ENCODE assay signal across 23 mouse cellular contexts in the genomic region with DNA sequence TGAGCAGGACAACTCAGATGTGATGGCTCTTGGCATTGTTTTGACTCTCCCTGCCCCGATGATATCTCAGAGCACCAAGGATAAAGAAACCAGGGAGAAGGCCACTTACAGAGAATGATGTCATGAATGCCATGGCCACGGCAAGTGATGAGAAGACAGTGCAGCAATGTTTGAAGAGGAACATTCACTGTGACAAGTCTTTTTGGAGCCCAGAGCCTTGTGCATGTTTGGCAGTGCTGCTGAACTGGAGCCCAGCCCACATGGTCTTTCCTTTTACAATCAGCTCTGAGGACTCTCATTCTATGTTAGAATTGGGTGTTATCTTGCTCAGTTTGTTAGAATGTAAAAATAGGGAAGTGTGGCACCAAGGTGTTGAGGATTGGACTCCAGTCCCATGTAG. TPM values are rescaled to one million over a fixed set of nuclear protein-coding genes. Genes with fewer than 3 reads are reported as not detected.
A peak's percentile ranks its signal among the peaks of the same experiment; 100 is the strongest.
DNase-seq lines count a peak whose midpoint lies in the region; ATAC-seq and TF ChIP-seq lines count a peak whose summit lies in the region.
"Had no signal": no experiment of that assay in that cellular context is flagged by ENCODE, and none has a peak within 500 bp of the region (broad histone marks: within the 10 kb centered on the region; RNA-seq: fewer than 3 reads in every experiment).

No protein-coding gene starts in this region.

- no peaks in the 10 kb centered on the region for H3K9me3 ChIP-seq in midbrain, postnatal 0 days (ENCODE audit: low read length)
- no peaks in the 10 kb centered on the region for H3K9me3 ChIP-seq in midbrain, embryonic 14.5 days (ENCODE audit: control insufficient read depth, low read length)
- H3K9me3 ChIP-seq: embryonic facial prominence, embryonic 10.5 days; forebrain, embryonic 13.5 days; G1E; heart, embryonic 15.5 days; hindbrain, embryonic 10.5 days; intestine, embryonic 15.5 days had no signal

- H3K27ac ChIP-seq in gastrocnemius, adult 2 months = peak overlapping the region; percentile 0; the same call in 1 of the 2 replicates
- 0 out of 2 replicates have a peak overlapping the region, but pooled peaks have one; percentile 7 for H3K27ac ChIP-seq in midbrain, postnatal 0 days (ENCODE audit: low read depth, low read length)
- H3K27ac ChIP-seq in midbrain, embryonic 14.5 days (replicated peaks; ENCODE audit: low read depth, low read length) = no peak overlapping the region
- H3K27ac ChIP-seq: embryonic facial prominence, embryonic 10.5 days; forebrain, embryonic 13.5 days; heart, embryonic 15.5 days; hindbrain, embryonic 10.5 days; hindbrain, embryonic 14.5 days; intestine, embryonic 15.5 days had no signal

- no peak for ATAC-seq in midbrain, postnatal 0 days (ENCODE audit: low FRiP score)
- no peak for ATAC-seq in midbrain, embryonic 14.5 days (ENCODE audit: low FRiP score, low TSS enrichment)
- no peak for ATAC-seq in megakaryocyte-erythroid progenitor cell, adult 5-6 weeks (replicated peaks; ENCODE audit: low FRiP score, low TSS enrichment, poor library complexity, severe bottlenecking)
- ATAC-seq: activated CD4-positive, CD25-positive, alpha-beta regulatory T cell, adult 4 months; CD4-positive, CD25-positive, alpha-beta regulatory T cell, adult 4 months; forebrain, embryonic 13.5 days; intestine, embryonic 15.5 days; Patski had no signal

- 0 out of 2 replicates have a peak, but pooled peaks cover 3% of the 10 kb centered on the region for H3K4me1 ChIP-seq in midbrain, postnatal 0 days (ENCODE audit: insufficient read depth, low read length)
- H3K4me1 ChIP-seq in midbrain, embryonic 14.5 days (ENCODE audit: control insufficient read depth, insufficient read depth, low read length) = no peaks in the 10 kb centered on the region
- H3K4me1 ChIP-seq: embryonic facial prominence, embryonic 10.5 days; hindbrain, embryonic 10.5 days had no signal

- no peak overlapping the region for H3K4me2 ChIP-seq in midbrain, postnatal 0 days (ENCODE audit: low read depth, low read length, poor library complexity, severe bottlenecking)
- H3K4me2 ChIP-seq in midbrain, embryonic 14.5 days (ENCODE audit: low read length) = no peak overlapping the region
- H3K4me2 ChIP-seq: forebrain, embryonic 13.5 days; heart, embryonic 11.5 days; heart, embryonic 15.5 days; hindbrain, embryonic 14.5 days; intestine, embryonic 15.5 days had no signal

- H3K36me3 ChIP-seq in midbrain, postnatal 0 days (ENCODE audit: insufficient read depth, low read length) = 0 out of 2 replicates have a peak, but pooled peaks cover 3% of the 10 kb centered on the region
- H3K36me3 ChIP-seq in midbrain, embryonic 14.5 days (ENCODE audit: control insufficient read depth, insufficient read depth, low read length) = peaks cover 11% of the 10 kb centered on the region

- no peaks in the 10 kb centered on the region for H3K27me3 ChIP-seq in midbrain, postnatal 0 days (ENCODE audit: insufficient read depth, low read length)
- H3K27me3 ChIP-seq in midbrain, embryonic 14.5 days (ENCODE audit: control insufficient read depth, insufficient read depth, low read length) = no peaks in the 10 kb centered on the region
- H3K27me3 ChIP-seq: forebrain, embryonic 13.5 days; heart, embryonic 15.5 days; intestine, embryonic 15.5 days; Patski had no signal

- DNase-seq in adrenal gland, adult (ENCODE audit: inconsistent age in 2 of 2, low spot score in 1 of 2) = peak; percentile 72 to 90
- DNase-seq in adrenal gland, postnatal 4 days (ENCODE audit: low spot score in 2 of 2) = no peak
- DNase-seq in gastrocnemius, adult 2 months = no peak
- DNase-seq in gastrocnemius, adult 18-20 months (ENCODE audit: low spot score) = no peak
- DNase-seq in midbrain, postnatal 0 days (ENCODE audit: low spot score) = no peak
- DNase-seq in midbrain, embryonic 14.5 days = no peak
- no peak for DNase-seq in left cerebral cortex, postnatal 4 days
- DNase-seq: B cell, adult 2 months; cerebellum, adult 2 months; gastrocnemius, postnatal 25 days; kidney, adult 18-20 months had no signal

- 79% methylated on average over 2 of the region's 2 CpGs for WGBS in midbrain, postnatal 0 days
- 95% methylated on average over 2 of the region's 2 CpGs for WGBS in midbrain, embryonic 14.5 days

- no peak for TF ChIP-seq CTCF in gastrocnemius, adult 2 months (IDR thresholded peaks at IDR 0.05)
- TF ChIP-seq CTCF in midbrain, postnatal 0 days (IDR thresholded peaks at IDR 0.05) = no peak

- H3K9ac ChIP-seq in midbrain, postnatal 0 days (replicated peaks; ENCODE audit: low read length, poor library complexity, severe bottlenecking) = no peak overlapping the region
- H3K9ac ChIP-seq in midbrain, embryonic 14.5 days (replicated peaks; ENCODE audit: low read length) = no peak overlapping the region
- H3K9ac ChIP-seq: forebrain, embryonic 13.5 days; heart, embryonic 15.5 days; hindbrain, embryonic 14.5 days; intestine, embryonic 15.5 days had no signal

- intact Hi-C loops in gastrocnemius, adult 2 months (cut with DNase I) = no loop called here
- intact Hi-C loops in left cerebral cortex, postnatal 4 days (cut with DNase I) = no loop called here

- H3K4me3 ChIP-seq in gastrocnemius, adult 2 months = no peak overlapping the region
- H3K4me3 ChIP-seq in midbrain, postnatal 0 days (ENCODE audit: low read depth, low read length) = no peak overlapping the region
- no peak overlapping the region for H3K4me3 ChIP-seq in midbrain, embryonic 14.5 days (replicated peaks; ENCODE audit: low read depth, low read length)
- H3K4me3 ChIP-seq: embryonic facial prominence, embryonic 10.5 days; forebrain, embryonic 13.5 days; heart, embryonic 15.5 days; hindbrain, embryonic 10.5 days; intestine, embryonic 15.5 days had no signal

RNA-seq across cellular contexts. Expression of a gene that starts 15.7 kb away (rescaled TPM):
- 10 to 100 TPM; 70.1 to 75.3 TPM for total RNA-seq in adrenal gland, postnatal 4 days (2021)
- 10 to 100 TPM; 33.4 to 35.6 TPM for total RNA-seq in gastrocnemius, adult 2 months (2021)
- 10 to 100 TPM; 30.3 to 39.0 TPM for total RNA-seq in gastrocnemius, adult 18-20 months (2021)
- total RNA-seq in midbrain, postnatal 0 days (2014; rRNA removed) = 35.4 and 38.3 TPM in 2 replicates
- 7.4 and 9.2 TPM in 2 replicates for polyA plus RNA-seq in midbrain, postnatal 0 days (2015; fragmentation: Nextera tagmentation; extraction: Ambion mirVana)
- 15.1 and 16.6 TPM in 2 replicates for polyA plus RNA-seq in midbrain, embryonic 14.5 days (2014; fragmentation: Nextera tagmentation; extraction: Ambion mirVana)
- 10 to 100 TPM; 53.1 to 55.5 TPM for total RNA-seq in left cerebral cortex, postnatal 4 days (2021)
- 52.3 and 58.0 TPM in 2 replicates for total RNA-seq in megakaryocyte-erythroid progenitor cell, adult 5-6 weeks (2014; fragmentation: Nextera tagmentation)
- 61.4 and 70.3 TPM in 2 replicates for total RNA-seq in megakaryocyte-erythroid progenitor cell, adult 5-6 weeks (2017)

RNA-seq across cellular contexts. Expression of a gene that starts 27.2 kb away (rescaled TPM):
- 1 to 10 TPM; 8.7 to 9.6 TPM for total RNA-seq in adrenal gland, postnatal 4 days (2021)
- 10 to 100 TPM; 11.9 to 12.1 TPM for total RNA-seq in gastrocnemius, adult 2 months (2021)
- 1 to 10 TPM; 9.3 to 9.4 TPM for total RNA-seq in gastrocnemius, adult 18-20 months (2021)
- 20.1 and 21.8 TPM in 2 replicates for total RNA-seq in midbrain, postnatal 0 days (2014; rRNA removed)
- polyA plus RNA-seq in midbrain, postnatal 0 days (2015; fragmentation: Nextera tagmentation; extraction: Ambion mirVana) = 14.6 and 15.6 TPM in 2 replicates
- 19.9 and 20.0 TPM in 2 replicates for polyA plus RNA-seq in midbrain, embryonic 14.5 days (2014; fragmentation: Nextera tagmentation; extraction: Ambion mirVana)
- 10 to 100 TPM; 15.8 to 17.5 TPM for total RNA-seq in left cerebral cortex, postnatal 4 days (2021)
- 0.54 TPM in 1 of 2 replicates, not detected in the other for total RNA-seq in megakaryocyte-erythroid progenitor cell, adult 5-6 weeks (2014; fragmentation: Nextera tagmentation)
- total RNA-seq in megakaryocyte-erythroid progenitor cell, adult 5-6 weeks (2017) = not detected in 2 replicates

RNA-seq across cellular contexts. Expression of a gene that starts 27.4 kb away (rescaled TPM):
- 10 to 100 TPM; 14.1 to 44.8 TPM for total RNA-seq in adrenal gland, postnatal 4 days (2021)
- 1 to 10 TPM; 7.7 to 8.8 TPM for total RNA-seq in gastrocnemius, adult 2 months (2021)
- 1 to 10 TPM; 4.8 to 6.1 TPM for total RNA-seq in gastrocnemius, adult 18-20 months (2021)
- 8.6 and 13.2 TPM in 2 replicates for total RNA-seq in midbrain, postnatal 0 days (2014; rRNA removed)
- polyA plus RNA-seq in midbrain, postnatal 0 days (2015; fragmentation: Nextera tagmentation; extraction: Ambion mirVana) = 5.7 and 5.9 TPM in 2 replicates
- polyA plus RNA-seq in midbrain, embryonic 14.5 days (2014; fragmentation: Nextera tagmentation; extraction: Ambion mirVana) = 10.9 and 11.1 TPM in 2 replicates
- 10 to 100 TPM; 12.4 to 13.3 TPM for total RNA-seq in left cerebral cortex, postnatal 4 days (2021)
- total RNA-seq in megakaryocyte-erythroid progenitor cell, adult 5-6 weeks (2014; fragmentation: Nextera tagmentation) = 5.3 and 7.0 TPM in 2 replicates
- total RNA-seq in megakaryocyte-erythroid progenitor cell, adult 5-6 weeks (2017) = 6.2 and 16.2 TPM in 2 replicates

Comparison
In these comparisons a context has a peak if more than half of its experiments do, and no peak if none do; other contexts are left out.
1. DNase-seq: peak in adrenal gland, adult (2 of 2); none in adrenal gland, postnatal 4 days (0 of 2), gastrocnemius, adult 2 months (single experiment), gastrocnemius, adult 18-20 months (single experiment), midbrain, postnatal 0 days (single experiment), midbrain, embryonic 14.5 days (single experiment) and left cerebral cortex, postnatal 4 days (single experiment).
2. RNA of a gene that starts 27.2 kb away (total RNA-seq): 20.1 to 21.8 TPM in midbrain, postnatal 0 days, 15.8 to 17.5 TPM in left cerebral cortex, postnatal 4 days, 11.9 to 12.1 TPM in gastrocnemius, adult 2 months, 8.7 to 9.6 TPM in adrenal gland, postnatal 4 days and 9.3 to 9.4 TPM in gastrocnemius, adult 18-20 months; 0.54 TPM in megakaryocyte-erythroid progenitor cell, adult 5-6 weeks; every median in the first group is over 4 times any median in the second.